Comparison of ENCODE assay signal across 21 mouse cellular contexts in the genomic region with DNA sequence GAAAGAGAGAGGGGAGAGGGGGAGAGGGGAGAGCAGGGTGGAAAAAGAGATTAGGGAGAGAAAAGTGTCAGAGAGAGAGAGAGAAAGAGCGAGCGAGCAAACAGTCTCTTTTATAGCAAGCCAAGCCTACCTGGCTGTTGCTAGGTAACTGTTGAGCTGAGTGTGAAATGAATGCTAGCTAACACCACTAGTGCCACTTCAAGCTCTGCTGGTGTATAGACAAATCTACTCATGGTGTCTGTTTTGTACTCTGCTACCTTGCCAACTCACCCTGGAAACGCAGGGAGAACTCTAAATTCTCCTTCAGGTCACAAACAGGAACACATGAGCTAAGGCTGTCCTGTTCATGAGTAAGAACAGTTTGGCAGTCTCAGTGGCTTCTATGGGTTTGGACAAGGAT.
A peak's percentile ranks its signal among the peaks of the same experiment; 100 is the strongest.
DNase-seq lines count a peak whose midpoint lies in the region; ATAC-seq and TF ChIP-seq lines count a peak whose summit lies in the region.
"Had no signal": no experiment of that assay in that cellular context is flagged by ENCODE, and none has a peak within 500 bp of the region (broad histone marks: within the 10 kb centered on the region; RNA-seq: fewer than 3 reads in every experiment).

No protein-coding gene starts in this region.

- H3K9me3 ChIP-seq in forebrain, postnatal 0 days (ENCODE audit: low read length): no peaks in the 10 kb centered on the region
- no peaks in the 10 kb centered on the region for H3K9me3 ChIP-seq in forebrain, embryonic 10.5 days
- H3K9me3 ChIP-seq in midbrain, embryonic 14.5 days (ENCODE audit: control insufficient read depth, low read length): no peaks in the 10 kb centered on the region
- no peaks in the 10 kb centered on the region for H3K9me3 ChIP-seq in midbrain, embryonic 10.5 days (replicated peaks)
- H3K9me3 ChIP-seq in lung, postnatal 0 days (ENCODE audit: low read length): no peaks in the 10 kb centered on the region
- H3K9me3 ChIP-seq: limb, embryonic 12.5 days; liver, embryonic 12.5 days had no signal

- 51% methylated on average over 3 of the region's 3 CpGs for WGBS in forebrain, postnatal 0 days
- 74% methylated on average over 3 of the region's 3 CpGs for WGBS in forebrain, embryonic 10.5 days
- WGBS in midbrain, embryonic 14.5 days: 56% methylated on average over 3 of the region's 3 CpGs
- 82% methylated on average over 3 of the region's 3 CpGs for WGBS in midbrain, embryonic 10.5 days
- WGBS in lung, postnatal 0 days: 59% methylated on average over 3 of the region's 3 CpGs

- no peaks in the 10 kb centered on the region for H3K27me3 ChIP-seq in forebrain, postnatal 0 days (ENCODE audit: insufficient read depth, low read length)
- H3K27me3 ChIP-seq in forebrain, embryonic 10.5 days (ENCODE audit: poor library complexity, severe bottlenecking): no peaks in the 10 kb centered on the region
- H3K27me3 ChIP-seq in midbrain, embryonic 14.5 days (ENCODE audit: control insufficient read depth, insufficient read depth, low read length): no peaks in the 10 kb centered on the region
- no peaks in the 10 kb centered on the region for H3K27me3 ChIP-seq in midbrain, embryonic 10.5 days (ENCODE audit: low read depth, poor library complexity, severe bottlenecking)
- H3K27me3 ChIP-seq in lung, postnatal 0 days (replicated peaks; ENCODE audit: insufficient read depth, low read length): no peaks in the 10 kb centered on the region
- H3K27me3 ChIP-seq: CH12.LX; limb, embryonic 12.5 days; liver, embryonic 12.5 days had no signal

- DNase-seq in forebrain, postnatal 0 days: peak; percentile 52
- no peak for DNase-seq in forebrain, embryonic 10.5 days (ENCODE audit: extremely low spot score, low spot score)
- peak; percentile 33 for DNase-seq in midbrain, embryonic 14.5 days
- no peak for DNase-seq in midbrain, embryonic 10.5 days (ENCODE audit: low spot score)
- DNase-seq in brain, adult 2 months (ENCODE audit: low read depth, low spot score): peak; percentile 68
- peak; percentile 79 for DNase-seq in lung, postnatal 0 days (ENCODE audit: low spot score)
- DNase-seq in retina, embryonic 14.5 days (ENCODE audit: low spot score): no peak
- no peak for DNase-seq in thymus, adult 18-20 months
- DNase-seq: adrenal gland, postnatal 36 days; cerebellum, adult 8-10 months; gastrocnemius, postnatal 14 days; heart, adult 18-20 months; heart, postnatal 36 days; kidney, adult 2 months; kidney, postnatal 10 days; right cerebral cortex, adult 18-20 months; spleen, adult 18-20 months had no signal

- ATAC-seq in forebrain, postnatal 0 days: peak; percentile 89
- ATAC-seq in midbrain, embryonic 14.5 days (ENCODE audit: low FRiP score, low TSS enrichment): no peak
- ATAC-seq in lung, postnatal 0 days: peak; percentile 95
- ATAC-seq: inflammation-experienced regulatory T-cells, adult 6 months; liver, embryonic 12.5 days had no signal

- H3K4me2 ChIP-seq in forebrain, postnatal 0 days (ENCODE audit: low read depth): no peak overlapping the region
- H3K4me2 ChIP-seq in midbrain, embryonic 14.5 days (ENCODE audit: low read length): no peak overlapping the region
- no peak overlapping the region for H3K4me2 ChIP-seq in lung, postnatal 0 days (replicated peaks; ENCODE audit: low read depth, low read length)
- H3K4me2 ChIP-seq: limb, embryonic 12.5 days; liver, embryonic 12.5 days had no signal

- no peak overlapping the region for H3K27ac ChIP-seq in forebrain, postnatal 0 days (ENCODE audit: low read depth, low read length)
- no peak overlapping the region for H3K27ac ChIP-seq in forebrain, embryonic 10.5 days
- H3K27ac ChIP-seq in midbrain, embryonic 14.5 days (replicated peaks; ENCODE audit: low read depth, low read length): no peak overlapping the region
- no peak overlapping the region for H3K27ac ChIP-seq in midbrain, embryonic 10.5 days (replicated peaks)
- H3K27ac ChIP-seq in lung, postnatal 0 days (ENCODE audit: low read length): no peak overlapping the region
- H3K27ac ChIP-seq: limb, embryonic 12.5 days; liver, embryonic 12.5 days had no signal

- no peaks in the 10 kb centered on the region for H3K36me3 ChIP-seq in forebrain, postnatal 0 days (ENCODE audit: insufficient read depth)
- no peaks in the 10 kb centered on the region for H3K36me3 ChIP-seq in forebrain, embryonic 10.5 days (replicated peaks)
- H3K36me3 ChIP-seq in midbrain, embryonic 14.5 days (ENCODE audit: control insufficient read depth, insufficient read depth, low read length): no peaks in the 10 kb centered on the region
- H3K36me3 ChIP-seq in midbrain, embryonic 10.5 days: no peaks in the 10 kb centered on the region
- no peaks in the 10 kb centered on the region for H3K36me3 ChIP-seq in lung, postnatal 0 days (ENCODE audit: insufficient read depth, low read length)
- H3K36me3 ChIP-seq: limb, embryonic 12.5 days; liver, embryonic 12.5 days had no signal

- H3K9ac ChIP-seq in forebrain, postnatal 0 days: no peak overlapping the region
- H3K9ac ChIP-seq in midbrain, embryonic 14.5 days (replicated peaks; ENCODE audit: low read length): no peak overlapping the region
- H3K9ac ChIP-seq in lung, postnatal 0 days (replicated peaks; ENCODE audit: low read depth): no peak overlapping the region
- H3K9ac ChIP-seq: limb, embryonic 12.5 days; liver, embryonic 12.5 days had no signal

- H3K4me3 ChIP-seq in forebrain, postnatal 0 days (ENCODE audit: low read depth, low read length): no peak overlapping the region
- no peak overlapping the region for H3K4me3 ChIP-seq in forebrain, embryonic 10.5 days
- H3K4me3 ChIP-seq in midbrain, embryonic 14.5 days (replicated peaks; ENCODE audit: low read depth, low read length): no peak overlapping the region
- no peak overlapping the region for H3K4me3 ChIP-seq in midbrain, embryonic 10.5 days
- no peak overlapping the region for H3K4me3 ChIP-seq in lung, postnatal 0 days (ENCODE audit: low read depth, low read length)
- H3K4me3 ChIP-seq: limb, embryonic 12.5 days; liver, embryonic 12.5 days had no signal

- H3K4me1 ChIP-seq in forebrain, postnatal 0 days (ENCODE audit: insufficient read depth): no peaks in the 10 kb centered on the region
- no peaks in the 10 kb centered on the region for H3K4me1 ChIP-seq in forebrain, embryonic 10.5 days
- H3K4me1 ChIP-seq in midbrain, embryonic 14.5 days (ENCODE audit: control insufficient read depth, insufficient read depth, low read length): no peaks in the 10 kb centered on the region
- no peaks in the 10 kb centered on the region for H3K4me1 ChIP-seq in midbrain, embryonic 10.5 days
- H3K4me1 ChIP-seq in lung, postnatal 0 days (ENCODE audit: insufficient read depth, low read depth, low read length): no peaks in the 10 kb centered on the region
- H3K4me1 ChIP-seq: limb, embryonic 12.5 days; liver, embryonic 12.5 days had no signal

- TF ChIP-seq CTCF in forebrain, postnatal 0 days (IDR thresholded peaks at IDR 0.05; ENCODE audit: low read depth): no peak
- TF ChIP-seq CTCF in lung, postnatal 0 days (IDR thresholded peaks at IDR 0.05): no peak

- TF ChIP-seq EP300 in lung, postnatal 0 days (IDR thresholded peaks at IDR 0.05): no peak

Comparison
In these comparisons a context has a peak if more than half of its experiments do, and no peak if none do; other contexts are left out.
1. DNase-seq: peak in forebrain, postnatal 0 days (single experiment), midbrain, embryonic 14.5 days (single experiment), brain, adult 2 months (single experiment) and lung, postnatal 0 days (single experiment); none in forebrain, embryonic 10.5 days (single experiment), midbrain, embryonic 10.5 days (single experiment), retina, embryonic 14.5 days (single experiment) and thymus, adult 18-20 months (0 of 2).